Mouse (Mus musculus): ENCODE measurements around the gene Erbin.

The Erbin gene

GRCm38 (mm10) chr13:103819377-103819776 lies 100.9 kb downstream of the Erbin start:
- no peak for DNase-seq (ENCODE audit: extremely low spot score, low read depth, low spot score)

- DNase-seq (ENCODE audit: extremely low spot score, low read depth, low spot score): no peak
These were observed 102.4 kb downstream of the Erbin start for GRCm38 (mm10) chr13:103817935-103818334.

- DNase-seq (ENCODE audit: extremely low spot score, low read depth, low spot score): no peak
These were observed 112.8 kb downstream of the Erbin start for GRCm38 (mm10) chr13:103807464-103807863.

- no peak for DNase-seq (ENCODE audit: extremely low spot score, low read depth, low spot score)
These were observed 114.0 kb downstream of the Erbin start for GRCm38 (mm10) chr13:103806210-103806851.

- DNase-seq (ENCODE audit: extremely low spot score, low read depth, low spot score): no peak
These were observed 116.6 kb downstream of the Erbin start for GRCm38 (mm10) chr13:103803721-103804120.

- no peak for DNase-seq (ENCODE audit: extremely low spot score, low read depth, low spot score)
These were observed 119.3 kb downstream of the Erbin start for GRCm38 (mm10) chr13:103801021-103801420.

GRCm38 (mm10) chr13:103794688-103795543 lies 125.4 kb downstream of the Erbin start:
- no peak for DNase-seq (ENCODE audit: extremely low spot score, low read depth, low spot score)

- DNase-seq (ENCODE audit: extremely low spot score, low read depth, low spot score): peak; percentile 52
These were observed 140.3 kb downstream of the Erbin start for GRCm38 (mm10) chr13:103779922-103780585.

- DNase-seq (ENCODE audit: extremely low spot score, low read depth, low spot score): no peak
These were observed 143.2 kb downstream of the Erbin start for GRCm38 (mm10) chr13:103777126-103777525.

- DNase-seq (ENCODE audit: extremely low spot score, low read depth, low spot score): peak; percentile 82
These were observed 146.1 kb downstream of the Erbin start, which contains the start of gene Srek1 for GRCm38 (mm10) chr13:103774119-103774757. Gene Srek1, minus strand, starts transcription at chr13:103774608.

- no peak for DNase-seq (ENCODE audit: extremely low spot score, low read depth, low spot score)
These were observed 146.8 kb downstream of the Erbin start for GRCm38 (mm10) chr13:103773407-103774118.

GRCm38 (mm10) chr13:103772917-103773316 lies 147.4 kb downstream of the Erbin start:
- no peak for DNase-seq (ENCODE audit: extremely low spot score, low read depth, low spot score)

GRCm38 (mm10) chr13:103770821-103771220 lies 149.5 kb downstream of the Erbin start:
- DNase-seq (ENCODE audit: extremely low spot score, low read depth, low spot score): no peak
